Mouse (Mus musculus): ENCODE measurements around the gene Ugt2a1. TPM values are rescaled to one million over a fixed set of nuclear protein-coding genes. Genes with fewer than 3 reads are reported as not detected.
"Not testable (repeated sequence)": the region's sequence is repeated elsewhere in the genome, so short reads cannot be mapped to it uniquely, and the experiment has no call there.

The Ugt2a1 gene
- total RNA-seq (2021), result not detected
- long read RNA-seq, experiment 1, result 0 reads
- long read RNA-seq, experiment 2, result 0 reads

DNA sequence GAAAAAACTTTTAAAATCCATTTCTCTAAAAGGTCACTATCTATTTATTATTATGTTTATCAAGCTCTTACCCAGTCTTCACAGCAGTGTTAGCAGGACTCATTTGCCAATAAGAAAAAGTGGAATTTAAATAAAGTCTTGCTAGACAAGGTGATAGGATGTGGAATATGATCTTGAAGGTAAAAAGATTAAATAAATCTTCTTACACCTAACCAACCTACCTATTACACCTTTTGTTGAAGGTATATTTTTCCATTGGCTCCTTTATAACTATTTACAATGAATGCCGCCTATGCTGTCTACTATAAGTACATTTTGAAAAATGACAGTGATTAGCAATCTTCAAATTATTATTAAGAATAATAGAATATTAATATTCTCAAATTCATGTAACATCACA, at the start of gene Ugt2a1:
TSS of gene Ugt2a1 (minus strand) at position 101 of the 400 bp plus-strand sequence.
- no peak for DNase-seq
- intact Hi-C loops (cut with DNase I; ENCODE audit: low total_unique reads), result no loop called here

DNA sequence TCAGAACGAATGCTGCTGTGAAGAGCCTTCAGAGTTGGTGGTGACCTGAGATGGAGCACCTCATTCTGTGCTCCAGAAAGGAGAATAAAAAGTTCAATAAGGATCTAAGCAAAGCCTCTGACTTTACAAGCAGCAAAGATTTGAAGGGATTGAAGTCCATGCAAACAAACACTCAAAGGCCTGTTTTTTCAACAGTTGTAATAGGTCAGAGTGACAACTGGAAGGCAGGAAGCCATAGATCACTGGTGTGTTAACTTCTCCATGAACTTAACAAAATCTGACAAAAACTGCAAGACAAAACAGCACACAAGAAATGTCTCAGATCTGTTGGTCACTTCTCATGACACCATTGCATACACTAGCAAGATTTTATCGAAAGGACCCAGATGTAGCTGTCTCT, 47.4 kb upstream of the Ugt2a1 start, which contains the start of gene Sult1b1:
TSS of gene Sult1b1 (minus strand) at position 85 of the 400 bp plus-strand sequence.
- intact Hi-C loops (cut with DNase I; ENCODE audit: low total_unique reads), result no loop called here
- no peak for DNase-seq

DNA sequence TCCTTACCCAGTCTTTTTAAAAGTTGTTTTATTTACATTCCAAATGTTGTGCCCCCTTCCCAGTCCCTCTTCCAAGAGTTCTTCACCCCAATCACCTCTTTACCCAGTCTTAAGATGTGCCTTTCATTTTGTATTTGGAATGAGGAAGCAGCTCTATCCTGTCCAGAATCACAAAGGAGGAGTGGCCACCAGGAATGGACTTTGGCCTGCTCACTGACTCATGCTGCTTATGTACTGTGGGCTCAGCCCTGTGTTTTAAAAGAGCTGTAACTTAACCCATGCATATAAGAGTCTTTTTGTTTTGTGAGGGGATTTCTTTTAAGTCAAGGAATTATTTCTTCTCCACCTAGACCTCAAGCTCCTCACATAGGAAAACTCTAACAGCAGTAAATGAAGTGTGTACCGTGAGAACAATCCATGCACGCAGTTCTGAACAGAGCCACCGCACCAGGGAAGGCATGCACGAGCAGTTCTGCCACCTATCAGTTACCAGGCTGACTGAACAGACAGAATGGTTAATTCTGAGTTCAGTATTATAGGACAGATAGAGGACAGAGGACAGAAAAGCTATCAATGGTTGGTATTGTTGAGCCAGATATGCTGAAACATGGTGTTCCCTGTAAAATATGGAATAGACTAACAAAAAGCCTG, 45.4 kb upstream of the Ugt2a1 start:
- DNase-seq, result no peak
- intact Hi-C loops (cut with DNase I; ENCODE audit: low total_unique reads), result no loop called here

DNA sequence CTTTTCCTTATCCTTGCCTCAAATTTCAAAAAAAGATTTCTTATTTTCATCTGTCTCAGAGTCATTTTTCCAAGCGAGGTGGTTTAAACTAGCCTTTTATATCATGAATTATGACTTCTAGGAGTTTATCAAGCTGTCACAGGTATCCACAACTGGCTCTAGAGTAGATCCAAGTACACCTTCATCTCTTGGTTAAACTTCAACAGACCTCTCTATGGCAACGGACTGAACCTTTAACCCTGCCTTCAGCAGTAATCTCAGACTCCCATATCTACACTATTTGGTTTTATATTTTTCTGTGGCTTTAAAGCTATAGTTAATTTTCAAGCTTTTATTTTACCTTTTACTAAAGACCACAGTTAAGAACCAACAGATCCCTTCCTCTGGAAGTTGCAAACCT, 41.6 kb upstream of the Ugt2a1 start:
- intact Hi-C loops (cut with DNase I; ENCODE audit: low total_unique reads), result no loop called here
- DNase-seq, result no peak

DNA sequence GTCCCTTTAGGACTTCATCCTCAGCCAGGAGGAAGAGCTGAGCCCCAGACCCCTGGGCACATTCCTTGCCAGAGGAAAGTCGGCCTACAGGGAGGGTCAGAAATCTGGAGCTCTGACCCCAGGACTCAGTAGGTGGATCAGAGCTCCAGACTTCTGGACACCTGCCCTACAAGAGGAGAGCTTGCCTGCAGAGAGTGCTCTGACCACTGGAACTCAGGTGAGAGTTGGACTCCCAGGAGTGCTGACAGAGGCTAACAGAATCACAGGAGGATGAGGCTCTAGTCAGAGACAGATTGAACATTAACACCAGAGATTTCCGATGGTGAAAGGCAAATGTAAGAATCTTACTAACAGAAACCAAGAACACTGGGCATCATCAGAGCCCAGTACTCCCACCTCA, 32.9 kb upstream of the Ugt2a1 start:
- intact Hi-C loops (cut with DNase I; ENCODE audit: low total_unique reads); DNase-seq: not testable (repeated sequence)

DNA sequence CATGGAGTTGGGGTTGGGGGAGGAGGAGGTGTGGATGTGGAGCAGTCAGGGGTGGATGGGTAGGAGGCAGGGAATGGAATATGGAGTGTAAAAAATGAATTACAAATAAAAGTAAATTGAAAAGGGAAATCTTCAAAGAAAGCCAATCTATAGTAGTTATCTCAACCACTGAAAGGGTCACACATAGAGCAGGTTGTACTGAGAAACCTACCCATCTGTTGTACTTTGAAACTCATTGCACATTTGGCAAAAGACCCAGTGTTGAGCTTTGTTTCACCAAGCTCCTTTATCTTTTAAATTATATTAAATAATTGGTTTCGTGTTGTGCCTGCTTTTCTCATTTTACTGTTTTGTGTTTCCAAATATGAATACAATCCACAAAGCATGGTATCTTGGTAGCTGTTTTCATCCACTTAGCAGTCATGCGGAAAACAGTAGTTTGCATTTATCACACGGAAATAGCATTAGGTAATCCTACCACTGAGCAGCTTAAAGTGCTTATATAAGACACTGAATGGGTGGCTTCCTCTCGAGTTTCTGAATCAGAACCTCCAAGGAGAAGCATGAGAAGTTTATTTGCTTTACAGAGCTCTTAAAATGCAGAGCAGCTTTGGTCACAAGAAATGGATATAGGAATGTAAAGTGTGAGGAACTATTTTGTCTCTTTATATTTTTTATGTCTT, 15.2 kb upstream of the Ugt2a1 start:
- intact Hi-C loops (cut with DNase I; ENCODE audit: low total_unique reads), result no loop called here
- no peak for DNase-seq

DNA sequence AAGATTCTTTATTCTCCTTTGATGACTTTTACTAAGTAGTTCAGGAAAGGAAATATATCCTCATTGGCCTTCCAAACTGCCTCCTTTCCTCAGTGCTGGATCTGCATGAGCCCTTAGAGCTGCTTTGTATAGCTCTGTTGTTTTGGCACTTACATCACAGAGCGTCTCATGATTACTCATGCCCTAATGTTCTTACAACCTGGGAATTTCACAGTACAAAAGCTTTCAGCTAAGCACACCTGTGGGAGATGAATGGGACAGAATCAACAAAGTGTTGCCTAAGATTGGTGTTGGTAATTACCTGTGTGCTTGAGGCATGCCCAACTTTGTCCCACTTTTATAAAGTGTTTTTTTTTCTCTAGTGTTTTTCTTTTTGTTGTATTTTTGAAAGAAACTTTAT, 12.0 kb upstream of the Ugt2a1 start:
- no peak for DNase-seq
- intact Hi-C loops (cut with DNase I; ENCODE audit: low total_unique reads), result no loop called here

DNA sequence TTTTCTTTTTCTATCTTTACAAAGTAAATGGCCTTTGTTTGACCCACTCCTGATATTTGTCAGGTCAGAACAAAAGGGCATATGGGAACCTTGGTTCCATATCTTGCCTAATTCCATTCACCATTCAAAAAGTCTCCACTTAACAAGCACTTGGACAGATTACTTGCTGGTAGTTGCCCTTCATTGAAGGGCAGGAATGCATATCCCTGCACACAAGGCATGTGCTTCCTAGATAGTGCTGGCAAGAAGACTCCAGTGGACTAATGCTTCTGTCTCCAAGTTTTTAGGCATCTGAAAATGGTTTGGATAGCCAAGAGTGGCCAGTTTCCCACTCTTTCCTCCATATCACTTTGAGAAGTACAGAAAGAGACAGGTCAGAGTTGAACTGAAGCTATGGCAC, 8.7 kb upstream of the Ugt2a1 start:
- DNase-seq, result no peak
- intact Hi-C loops (cut with DNase I; ENCODE audit: low total_unique reads), result no loop called here

DNA sequence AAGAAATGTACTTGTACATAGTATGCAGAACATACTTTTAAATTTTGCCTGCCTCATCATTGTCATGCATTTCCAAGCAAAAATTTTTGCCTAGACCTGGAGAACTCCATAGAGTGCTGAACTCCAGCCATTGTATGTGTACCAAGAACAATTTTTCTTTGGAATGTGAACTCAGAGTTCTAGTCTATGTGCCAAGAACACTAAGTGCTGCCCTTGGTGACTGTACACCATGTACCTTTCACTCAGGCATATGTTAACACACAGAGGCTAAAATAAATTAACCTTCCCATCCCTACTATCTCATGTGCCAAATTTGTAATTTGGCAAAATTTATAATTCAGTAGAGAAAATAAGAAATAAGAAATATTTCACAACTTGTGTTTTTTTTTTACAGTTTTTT, 8.3 kb upstream of the Ugt2a1 start:
- intact Hi-C loops (cut with DNase I; ENCODE audit: low total_unique reads), result no loop called here
- no peak for DNase-seq

DNA sequence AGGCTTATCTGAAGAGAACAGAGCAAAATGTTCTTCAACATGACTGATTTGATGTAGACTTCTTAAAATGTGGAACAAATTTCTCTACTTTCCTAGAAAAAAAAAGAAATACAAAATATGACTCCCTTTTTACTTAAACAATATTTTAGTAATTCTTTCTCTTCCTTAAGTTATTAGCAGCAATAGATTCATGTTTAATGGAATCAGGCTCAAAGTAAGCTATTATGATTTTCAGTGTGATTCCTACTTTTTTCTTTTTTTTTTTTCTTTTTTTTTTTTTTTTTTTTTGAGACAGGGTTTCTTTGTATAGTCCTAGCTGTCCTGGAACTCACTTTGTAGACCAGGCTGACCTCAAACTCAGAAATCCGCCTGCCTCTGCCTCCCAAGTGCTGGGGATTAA, 4.0 kb downstream of the Ugt2a1 start, which contains the start of gene Gm43638:
TSS of gene Gm43638 (minus strand) at position 101 of the 400 bp plus-strand sequence.
- DNase-seq; intact Hi-C loops (cut with DNase I; ENCODE audit: low total_unique reads): not testable (repeated sequence)

DNA sequence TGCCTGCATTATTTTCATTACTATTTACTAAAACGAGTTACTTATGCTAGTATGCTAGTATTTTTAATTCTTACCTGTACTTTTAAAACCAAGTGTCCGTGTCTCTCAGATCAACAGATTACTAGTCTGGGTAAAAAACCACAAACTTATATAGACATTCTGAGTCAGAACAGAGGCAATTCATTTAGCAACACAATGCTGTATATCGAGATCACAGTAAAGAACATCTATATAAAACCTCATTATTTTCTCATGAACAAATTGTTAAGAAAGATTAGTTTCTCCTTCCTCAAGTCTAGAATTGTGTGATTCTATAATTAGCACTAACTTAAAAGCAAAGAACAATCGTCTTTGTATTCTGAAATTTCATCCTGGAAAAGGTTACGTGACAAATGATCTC, 8.5 kb downstream of the Ugt2a1 start, which contains the start of gene Ugt2a2:
TSS of gene Ugt2a2 (minus strand) at position 101 of the 400 bp plus-strand sequence.
- intact Hi-C loops (cut with DNase I; ENCODE audit: low total_unique reads), result no loop called here
- DNase-seq, result no peak

DNA sequence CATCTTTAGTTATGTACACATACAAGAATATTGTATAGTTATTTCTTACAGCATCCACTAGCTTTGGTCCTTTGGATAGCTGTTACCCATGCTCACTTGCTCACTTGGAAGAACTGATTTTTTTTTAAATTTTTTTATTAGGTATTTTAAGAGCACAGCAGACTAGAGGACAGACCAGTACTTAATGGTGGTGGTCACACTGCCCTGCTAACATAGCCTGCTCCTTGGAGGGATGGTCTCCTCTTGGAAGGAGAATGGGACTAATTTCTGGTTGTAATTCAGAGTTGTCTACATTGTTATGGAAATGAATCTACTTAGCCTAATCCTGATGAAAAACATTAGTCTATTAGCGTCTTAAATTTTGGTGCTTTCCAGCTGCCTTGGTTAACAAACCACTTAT, 31.9 kb downstream of the Ugt2a1 start:
- DNase-seq, result no peak
- intact Hi-C loops (cut with DNase I; ENCODE audit: low total_unique reads), result no loop called here

DNA sequence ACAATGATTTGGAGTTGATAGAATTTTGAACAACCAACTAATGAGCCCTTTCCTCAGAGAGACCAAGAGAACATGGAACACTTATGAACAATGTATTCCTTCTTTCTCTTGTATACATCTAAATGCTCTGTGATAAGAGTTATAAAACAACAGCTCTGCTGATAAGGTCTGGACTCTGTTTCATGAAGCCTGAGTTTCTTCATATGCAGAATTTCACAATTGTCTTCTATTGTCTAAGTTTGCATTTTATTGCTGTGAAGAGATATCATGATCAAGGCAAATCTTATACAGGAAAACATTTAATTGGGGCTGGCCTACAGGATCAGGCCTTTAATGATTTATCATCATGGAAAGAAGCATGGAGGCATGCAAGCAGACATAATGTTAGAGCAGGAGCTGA, 33.0 kb downstream of the Ugt2a1 start:
- DNase-seq, result no peak
- intact Hi-C loops (cut with DNase I; ENCODE audit: low total_unique reads), result no loop called here

DNA sequence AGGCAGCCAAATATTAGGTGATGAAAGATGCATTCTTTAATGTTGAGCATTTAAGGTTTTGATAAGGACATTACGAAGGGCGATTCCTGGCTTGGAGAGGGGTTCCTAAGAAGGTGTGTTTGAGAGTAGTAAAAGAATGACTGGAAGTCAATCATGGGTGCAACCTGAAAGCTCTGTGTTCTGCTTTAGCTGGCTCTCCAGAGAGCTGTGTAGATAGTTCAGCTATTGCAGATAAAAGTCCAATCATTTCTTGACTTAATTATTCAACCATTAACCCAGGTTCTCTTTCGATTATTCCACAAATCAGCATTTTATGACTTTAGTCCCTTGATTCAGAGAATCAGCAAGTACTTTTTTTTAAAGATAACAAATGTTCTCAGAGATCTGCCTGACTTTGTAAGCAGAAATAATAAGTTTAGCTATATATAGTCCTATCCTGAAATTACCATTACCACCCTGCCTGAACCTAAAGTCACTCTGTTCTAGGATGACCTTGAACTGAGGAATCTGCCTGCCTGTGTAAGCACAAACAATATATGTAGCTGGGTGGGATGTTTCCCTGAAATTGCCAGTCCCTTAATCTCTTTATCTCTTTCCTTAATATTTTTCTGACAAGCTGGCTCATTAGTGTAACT, 34.3 kb downstream of the Ugt2a1 start:
- DNase-seq, result no peak
- intact Hi-C loops (cut with DNase I; ENCODE audit: low total_unique reads), result no loop called here

DNA sequence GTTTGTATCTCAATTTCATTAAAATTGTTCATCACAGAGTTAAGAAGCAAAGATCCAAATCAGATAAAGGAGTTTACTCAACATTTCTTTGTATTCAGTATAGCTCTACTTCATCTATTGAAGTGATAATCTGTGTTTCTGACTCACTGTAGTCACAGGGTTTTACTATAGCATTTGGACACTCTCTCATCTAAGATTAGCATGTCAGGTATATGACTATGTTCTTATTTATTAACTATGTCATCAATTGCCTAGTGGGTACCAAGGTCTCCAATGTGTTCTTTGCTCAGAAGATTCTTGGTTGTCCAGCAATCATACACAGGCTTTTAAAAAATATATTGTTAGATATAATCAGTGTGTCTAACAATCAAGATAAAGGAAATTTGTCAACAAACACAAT, 35.2 kb downstream of the Ugt2a1 start:
- no peak for DNase-seq
- intact Hi-C loops (cut with DNase I; ENCODE audit: low total_unique reads), result no loop called here

DNA sequence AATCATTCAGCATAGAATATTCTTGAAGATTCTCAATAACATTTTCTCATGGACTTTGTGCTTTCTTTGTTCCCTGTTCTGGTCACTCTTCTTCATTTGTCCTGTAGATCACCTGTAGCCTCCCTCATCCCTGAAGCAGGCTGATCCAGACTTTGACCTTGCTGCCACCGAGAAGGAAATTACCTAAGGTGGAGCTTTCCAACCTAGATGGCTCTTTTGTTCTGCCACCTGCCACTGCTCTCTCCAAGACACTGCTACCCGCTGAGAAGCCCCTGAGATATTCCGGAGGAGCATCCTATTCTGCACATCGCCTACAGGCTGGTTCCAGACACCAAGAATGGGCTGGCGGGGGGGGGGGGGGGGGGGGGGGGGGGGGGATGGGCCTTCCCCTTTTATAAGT, 38.2 kb downstream of the Ugt2a1 start:
- intact Hi-C loops (cut with DNase I; ENCODE audit: low total_unique reads); DNase-seq: not testable (repeated sequence)

DNA sequence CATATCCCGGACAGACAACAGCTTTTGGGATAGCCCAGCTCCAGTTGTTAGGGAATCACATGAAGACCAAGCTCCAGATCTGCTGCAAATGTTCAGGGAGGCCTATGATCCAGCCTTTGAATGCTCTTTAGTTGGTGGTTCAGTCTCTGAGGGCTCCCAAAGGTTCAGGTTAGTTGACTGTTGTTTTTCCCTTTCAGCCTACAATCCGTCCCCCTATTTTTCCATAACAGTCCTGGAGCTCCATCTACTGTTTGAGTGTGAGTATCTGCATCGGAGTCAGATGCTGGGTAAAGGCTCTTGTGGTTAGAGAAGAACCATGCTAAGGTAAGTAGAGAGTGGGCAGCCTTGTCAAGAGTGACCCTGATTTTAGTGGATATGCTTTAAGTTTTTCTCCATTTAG, 54.4 kb downstream of the Ugt2a1 start:
- intact Hi-C loops (cut with DNase I; ENCODE audit: low total_unique reads), result no loop called here

DNA sequence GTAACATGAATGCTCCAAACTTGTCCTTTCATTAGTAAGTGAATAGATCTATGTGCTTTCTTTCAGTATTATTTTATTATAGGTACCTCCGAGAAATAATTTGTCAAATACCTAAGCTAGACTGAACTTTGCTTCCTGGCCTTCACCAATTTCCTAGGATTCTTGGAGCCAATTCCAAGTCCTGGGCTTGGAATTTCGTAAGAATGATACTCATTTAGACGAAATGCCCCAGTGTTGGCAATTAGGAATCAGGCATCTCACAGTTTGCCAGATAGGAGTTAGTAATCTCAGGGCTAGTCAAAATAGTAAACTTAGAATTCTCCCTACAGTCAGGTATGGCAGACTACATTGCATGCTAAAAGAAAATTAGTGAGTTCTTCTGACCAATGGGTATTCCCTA, 65.0 kb downstream of the Ugt2a1 start:
- no peak for DNase-seq
- intact Hi-C loops (cut with DNase I; ENCODE audit: low total_unique reads), result no loop called here

More for the DNA sequence above, 54.4 kb downstream of the Ugt2a1 start:
- DNase-seq, result no peak

DNA sequence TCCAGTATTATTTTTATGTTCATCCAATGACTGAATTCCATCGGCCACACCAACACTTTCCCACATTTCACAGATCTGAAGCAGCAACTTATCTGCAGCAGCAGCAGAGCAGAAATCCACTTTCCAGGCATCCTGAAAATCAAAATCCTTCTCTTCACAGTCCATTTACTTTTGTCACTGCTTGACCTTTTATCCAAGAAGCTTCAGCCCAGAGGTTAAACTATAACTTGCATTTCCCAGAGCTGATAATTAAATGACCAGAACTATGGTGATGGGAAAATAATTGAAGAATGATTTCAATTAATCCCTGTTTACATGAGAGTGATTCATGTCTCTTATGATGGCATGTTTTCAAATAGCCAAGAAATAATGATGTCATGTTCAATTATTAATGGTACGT, 66.6 kb downstream of the Ugt2a1 start, which contains the start of gene Ugt2b38:
TSS of gene Ugt2b38 (minus strand) at position 163 of the 400 bp plus-strand sequence.
- DNase-seq; intact Hi-C loops (cut with DNase I; ENCODE audit: low total_unique reads): not testable (repeated sequence)
